Comparison of ENCODE assay signal across 8 mouse cellular contexts in genomic region chr17:23828271-23829001, GRCm38 (mm10). TPM values are rescaled to one million over a fixed set of nuclear protein-coding genes. Genes with fewer than 3 reads are reported as not detected.
DNase-seq lines count a peak whose midpoint lies in the region; ATAC-seq and TF ChIP-seq lines count a peak whose summit lies in the region.

No protein-coding gene starts in this region.

- H3K9me3 ChIP-seq in intestine, postnatal 0 days (ENCODE audit: control insufficient read depth): no peaks in the 10 kb centered on the region
- no peaks in the 10 kb centered on the region for H3K9me3 ChIP-seq in liver, embryonic 11.5 days (ENCODE audit: control insufficient read depth, low read length)
- no peaks in the 10 kb centered on the region for H3K9me3 ChIP-seq in midbrain, postnatal 0 days (ENCODE audit: low read length)
- H3K9me3 ChIP-seq in stomach, embryonic 15.5 days: no peaks in the 10 kb centered on the region

- peak overlapping the region; percentile 67 for H3K4me3 ChIP-seq in intestine, postnatal 0 days (ENCODE audit: low read depth, low read length)
- peak overlapping the region; percentile 84 for H3K4me3 ChIP-seq in liver, embryonic 11.5 days (ENCODE audit: low read depth, low read length)
- peak overlapping the region; percentile 72 for H3K4me3 ChIP-seq in midbrain, postnatal 0 days (ENCODE audit: low read depth, low read length)
- H3K4me3 ChIP-seq in stomach, embryonic 15.5 days (replicated peaks): peak overlapping the region; percentile 67

- H3K9ac ChIP-seq in intestine, postnatal 0 days (ENCODE audit: low read depth, low read length): peak overlapping the region; percentile 69
- peak overlapping the region; percentile 81 for H3K9ac ChIP-seq in liver, embryonic 11.5 days (ENCODE audit: low read depth, low read length)
- H3K9ac ChIP-seq in midbrain, postnatal 0 days (replicated peaks; ENCODE audit: low read length, poor library complexity, severe bottlenecking): peak overlapping the region; percentile 79
- H3K9ac ChIP-seq in stomach, embryonic 15.5 days: peak overlapping the region; percentile 56

- H3K27me3 ChIP-seq in intestine, postnatal 0 days (replicated peaks; ENCODE audit: control insufficient read depth, insufficient read depth, low read length): no peaks in the 10 kb centered on the region
- peaks cover 6% of the 10 kb centered on the region; the same call in 1 of the 2 replicates for H3K27me3 ChIP-seq in liver, embryonic 11.5 days (replicated peaks; ENCODE audit: control insufficient read depth, insufficient read depth, low read length)
- H3K27me3 ChIP-seq in midbrain, postnatal 0 days (ENCODE audit: insufficient read depth, low read length): 0 out of 2 replicates have a peak, but pooled peaks cover 5% of the 10 kb centered on the region
- peaks cover 5% of the 10 kb centered on the region; the same call in 1 of the 2 replicates for H3K27me3 ChIP-seq in stomach, embryonic 15.5 days (replicated peaks)

- WGBS in intestine, postnatal 0 days: under 1% methylated on average over 45 of the region's 47 CpGs
- WGBS in liver, embryonic 11.5 days: under 1% methylated on average over 47 of the region's 47 CpGs
- under 1% methylated on average over 47 of the region's 47 CpGs for WGBS in midbrain, postnatal 0 days
- WGBS in stomach, embryonic 15.5 days: under 1% methylated on average over 47 of the region's 47 CpGs

- peak overlapping the region; percentile 79 for H3K27ac ChIP-seq in intestine, postnatal 0 days (ENCODE audit: low read depth, low read length)
- H3K27ac ChIP-seq in liver, embryonic 11.5 days (ENCODE audit: low read depth, low read length): peak overlapping the region; percentile 72
- peak overlapping the region; percentile 94 for H3K27ac ChIP-seq in midbrain, postnatal 0 days (ENCODE audit: low read depth, low read length)
- peak overlapping the region; percentile 82 for H3K27ac ChIP-seq in stomach, embryonic 15.5 days

- peak; percentile 50 to 54 for DNase-seq in left cerebral cortex, adult 18-20 months (ENCODE audit: low spot score in 2 of 2)
- no peak for DNase-seq in left cerebral cortex, adult 11 months (ENCODE audit: low spot score)
- peak; percentile 80 for DNase-seq in cerebellum, adult 9-11 months
- DNase-seq in gastrocnemius, adult 18-20 months (ENCODE audit: low spot score): peak; percentile 42
- no peak for DNase-seq in liver, embryonic 11.5 days (ENCODE audit: low spot score)
- DNase-seq in midbrain, postnatal 0 days (ENCODE audit: low spot score): peak; percentile 50

- peak; percentile 62 for ATAC-seq in intestine, postnatal 0 days
- ATAC-seq in liver, embryonic 11.5 days (replicated peaks; ENCODE audit: low FRiP score): peak; percentile 61
- peak; percentile 69 for ATAC-seq in midbrain, postnatal 0 days (ENCODE audit: low FRiP score)
- peak; percentile 63 for ATAC-seq in stomach, embryonic 15.5 days (ENCODE audit: insufficient read depth, low FRiP score, low read depth)

- H3K36me3 ChIP-seq in intestine, postnatal 0 days (ENCODE audit: control insufficient read depth, insufficient read depth): peaks cover 36% of the 10 kb centered on the region
- peaks cover 24% of the 10 kb centered on the region for H3K36me3 ChIP-seq in liver, embryonic 11.5 days (ENCODE audit: control insufficient read depth, insufficient read depth, low read length)
- H3K36me3 ChIP-seq in midbrain, postnatal 0 days (ENCODE audit: insufficient read depth, low read length): peaks cover 18% of the 10 kb centered on the region
- H3K36me3 ChIP-seq in stomach, embryonic 15.5 days: peaks cover 27% of the 10 kb centered on the region

- peak overlapping the region; percentile 87 for H3K4me2 ChIP-seq in intestine, postnatal 0 days (replicated peaks; ENCODE audit: low read depth)
- H3K4me2 ChIP-seq in liver, embryonic 11.5 days: peak overlapping the region; percentile 95
- H3K4me2 ChIP-seq in midbrain, postnatal 0 days (ENCODE audit: low read depth, low read length, poor library complexity, severe bottlenecking): peak overlapping the region; percentile 53
- H3K4me2 ChIP-seq in stomach, embryonic 15.5 days: peak overlapping the region; percentile 52

- TF ChIP-seq CTCF in intestine, postnatal 0 days (IDR thresholded peaks at IDR 0.05; ENCODE audit: low read depth): peak; percentile 51
- TF ChIP-seq CTCF in midbrain, postnatal 0 days (IDR thresholded peaks at IDR 0.05): peak; percentile 35

- no peaks in the 10 kb centered on the region; the same call in none of the 2 replicates for H3K4me1 ChIP-seq in intestine, postnatal 0 days (replicated peaks; ENCODE audit: control insufficient read depth, insufficient read depth, low read length)
- peaks cover 9% of the 10 kb centered on the region for H3K4me1 ChIP-seq in liver, embryonic 11.5 days (replicated peaks; ENCODE audit: control insufficient read depth, insufficient read depth, low read length)
- H3K4me1 ChIP-seq in midbrain, postnatal 0 days (ENCODE audit: insufficient read depth, low read length): peaks cover 13% of the 10 kb centered on the region
- peaks cover 8% of the 10 kb centered on the region for H3K4me1 ChIP-seq in stomach, embryonic 15.5 days

RNA-seq across cellular contexts. Expression of gene Elob, which starts 0.5 kb away (rescaled TPM):
- total RNA-seq in left cerebral cortex, adult 18-20 months (2021): 100 to 1,000 TPM; 359 to 364 TPM
- 100 to 1,000 TPM; 394 to 418 TPM for total RNA-seq in gastrocnemius, adult 18-20 months (2021)
- 994 and 1,025 TPM in 2 replicates for polyA plus RNA-seq in intestine, postnatal 0 days (2015; fragmentation: Nextera tagmentation; extraction: Ambion mirVana)
- 744 and 795 TPM in 2 replicates for polyA plus RNA-seq in liver, embryonic 11.5 days (2014; fragmentation: Nextera tagmentation; extraction: Ambion mirVana)
- 1,027 and 1,129 TPM in 2 replicates for total RNA-seq in midbrain, postnatal 0 days (2014; rRNA removed)
- 1,525 and 1,526 TPM in 2 replicates for polyA plus RNA-seq in midbrain, postnatal 0 days (2015; fragmentation: Nextera tagmentation; extraction: Ambion mirVana)
- 938 and 1,022 TPM in 2 replicates for polyA plus RNA-seq in stomach, embryonic 15.5 days (2015; fragmentation: Nextera tagmentation; extraction: Ambion mirVana)

RNA-seq across cellular contexts. Expression of gene Prss33, which starts 7.4 kb away (rescaled TPM):
- not detected for total RNA-seq in left cerebral cortex, adult 18-20 months (2021)
- not detected for total RNA-seq in gastrocnemius, adult 18-20 months (2021)
- polyA plus RNA-seq in intestine, postnatal 0 days (2015; fragmentation: Nextera tagmentation; extraction: Ambion mirVana): not detected in 2 replicates
- polyA plus RNA-seq in liver, embryonic 11.5 days (2014; fragmentation: Nextera tagmentation; extraction: Ambion mirVana): not detected in 2 replicates
- total RNA-seq in midbrain, postnatal 0 days (2014; rRNA removed): not detected in 2 replicates
- polyA plus RNA-seq in midbrain, postnatal 0 days (2015; fragmentation: Nextera tagmentation; extraction: Ambion mirVana): 0.17 TPM in 1 of 2 replicates, not detected in the other
- 0.17 TPM in 1 of 2 replicates, not detected in the other for polyA plus RNA-seq in stomach, embryonic 15.5 days (2015; fragmentation: Nextera tagmentation; extraction: Ambion mirVana)

RNA-seq across cellular contexts. Expression of gene Prss32, which starts 15.2 kb away (rescaled TPM):
- not detected for total RNA-seq in left cerebral cortex, adult 18-20 months (2021)
- total RNA-seq in gastrocnemius, adult 18-20 months (2021): not detected
- 16.2 and 23.1 TPM in 2 replicates for polyA plus RNA-seq in intestine, postnatal 0 days (2015; fragmentation: Nextera tagmentation; extraction: Ambion mirVana)
- polyA plus RNA-seq in liver, embryonic 11.5 days (2014; fragmentation: Nextera tagmentation; extraction: Ambion mirVana): not detected in 2 replicates
- total RNA-seq in midbrain, postnatal 0 days (2014; rRNA removed): not detected in 2 replicates
- polyA plus RNA-seq in midbrain, postnatal 0 days (2015; fragmentation: Nextera tagmentation; extraction: Ambion mirVana): 0.23 and 0.60 TPM in 2 replicates
- 2.9 and 4.0 TPM in 2 replicates for polyA plus RNA-seq in stomach, embryonic 15.5 days (2015; fragmentation: Nextera tagmentation; extraction: Ambion mirVana)

RNA-seq across cellular contexts. Expression of gene Prss41, which starts 15.5 kb away (rescaled TPM):
- total RNA-seq in left cerebral cortex, adult 18-20 months (2021): 1 to 10 TPM; 1.6 to 2.1 TPM
- total RNA-seq in gastrocnemius, adult 18-20 months (2021): not detected
- polyA plus RNA-seq in intestine, postnatal 0 days (2015; fragmentation: Nextera tagmentation; extraction: Ambion mirVana): 5.2 and 6.2 TPM in 2 replicates
- polyA plus RNA-seq in liver, embryonic 11.5 days (2014; fragmentation: Nextera tagmentation; extraction: Ambion mirVana): 0.84 and 1.2 TPM in 2 replicates
- 0.11 and 1.8 TPM in 2 replicates for total RNA-seq in midbrain, postnatal 0 days (2014; rRNA removed)
- polyA plus RNA-seq in midbrain, postnatal 0 days (2015; fragmentation: Nextera tagmentation; extraction: Ambion mirVana): 1.3 and 2.2 TPM in 2 replicates
- 1.6 and 1.9 TPM in 2 replicates for polyA plus RNA-seq in stomach, embryonic 15.5 days (2015; fragmentation: Nextera tagmentation; extraction: Ambion mirVana)

RNA-seq across cellular contexts. Expression of gene Srrm2, which starts 38.1 kb away (rescaled TPM):
- 100 to 1,000 TPM; 548 to 585 TPM for total RNA-seq in left cerebral cortex, adult 18-20 months (2021)
- total RNA-seq in gastrocnemius, adult 18-20 months (2021): 100 to 1,000 TPM; 145 to 160 TPM
- polyA plus RNA-seq in intestine, postnatal 0 days (2015; fragmentation: Nextera tagmentation; extraction: Ambion mirVana): 185 and 230 TPM in 2 replicates
- polyA plus RNA-seq in liver, embryonic 11.5 days (2014; fragmentation: Nextera tagmentation; extraction: Ambion mirVana): 355 and 398 TPM in 2 replicates
- total RNA-seq in midbrain, postnatal 0 days (2014; rRNA removed): 162 and 196 TPM in 2 replicates
- 351 and 443 TPM in 2 replicates for polyA plus RNA-seq in midbrain, postnatal 0 days (2015; fragmentation: Nextera tagmentation; extraction: Ambion mirVana)
- polyA plus RNA-seq in stomach, embryonic 15.5 days (2015; fragmentation: Nextera tagmentation; extraction: Ambion mirVana): 448 and 501 TPM in 2 replicates

Comparison
In these comparisons a context has a peak if more than half of its experiments do, and no peak if none do; other contexts are left out.
1. DNase-seq: peak in left cerebral cortex, adult 18-20 months (2 of 2), cerebellum, adult 9-11 months (single experiment), gastrocnemius, adult 18-20 months (single experiment) and midbrain, postnatal 0 days (single experiment); none in left cerebral cortex, adult 11 months (single experiment) and liver, embryonic 11.5 days (single experiment).
2. Peak in every context shown above with its lines, with median percentiles within 50 percentile points of each other: ATAC-seq, H3K27ac ChIP-seq, H3K4me2 ChIP-seq, H3K4me3 ChIP-seq and H3K9ac ChIP-seq.